Mouse (Mus musculus): ENCODE measurements around the gene Col28a1.

The Col28a1 gene

GRCm38 (mm10) chr6:8192517-8192916 is at the start of gene Col28a1:
Gene Col28a1 (minus strand): TSS chr6:8192617.
- no peak for DNase-seq

GRCm38 (mm10) chr6:8228596-8228995 is 36.2 kb upstream of the Col28a1 start:
- DNase-seq, result no peak

- no peak for DNase-seq
These were observed 34.6 kb upstream of the Col28a1 start for GRCm38 (mm10) chr6:8227035-8227434.

- no peak for DNase-seq
These were observed 18.2 kb upstream of the Col28a1 start for GRCm38 (mm10) chr6:8210661-8211060.

GRCm38 (mm10) chr6:8209866-8210186 is 17.4 kb upstream of the Col28a1 start:
- DNase-seq, result no peak

GRCm38 (mm10) chr6:8209047-8209865 is 16.8 kb upstream of the Col28a1 start, which contains the start of gene Mios:
Gene Mios (plus strand): TSS chr6:8209222.
- DNase-seq, result peak; percentile 88 to 92

- DNase-seq, result no peak
These were observed 2.5 kb downstream of the Col28a1 start for GRCm38 (mm10) chr6:8189917-8190316.

GRCm38 (mm10) chr6:8188599-8189233 is 3.7 kb downstream of the Col28a1 start:
- DNase-seq, result no peak

- DNase-seq, result peak in 1 of 2 experiments; percentile 2
These were observed 13.9 kb downstream of the Col28a1 start for GRCm38 (mm10) chr6:8178397-8178941.

- no peak for DNase-seq
These were observed 16.3 kb downstream of the Col28a1 start for GRCm38 (mm10) chr6:8176116-8176515.

GRCm38 (mm10) chr6:8175346-8175745 is 17.1 kb downstream of the Col28a1 start:
- DNase-seq, result no peak

- peak; percentile 2 to 15 for DNase-seq
These were observed 18.4 kb downstream of the Col28a1 start for GRCm38 (mm10) chr6:8174062-8174461.

GRCm38 (mm10) chr6:8172101-8172500 is 20.3 kb downstream of the Col28a1 start:
- no peak for DNase-seq

GRCm38 (mm10) chr6:8164741-8165140 is 27.7 kb downstream of the Col28a1 start:
- DNase-seq, result no peak

- no peak for DNase-seq
These were observed 32.4 kb downstream of the Col28a1 start for GRCm38 (mm10) chr6:8160001-8160400.

GRCm38 (mm10) chr6:8157121-8157520 is 35.3 kb downstream of the Col28a1 start:
- DNase-seq, result no peak

GRCm38 (mm10) chr6:8152551-8153361 is 39.7 kb downstream of the Col28a1 start:
- DNase-seq, result no peak

- DNase-seq, result no peak
These were observed 43.5 kb downstream of the Col28a1 start for GRCm38 (mm10) chr6:8148916-8149315.

GRCm38 (mm10) chr6:8141881-8142280 is 50.5 kb downstream of the Col28a1 start:
- DNase-seq, result peak in 1 of 2 experiments; percentile 20

GRCm38 (mm10) chr6:8130149-8130548 is 62.3 kb downstream of the Col28a1 start:
- no peak for DNase-seq

GRCm38 (mm10) chr6:8128164-8128563 is 64.3 kb downstream of the Col28a1 start:
- DNase-seq, result no peak

- DNase-seq, result no peak
These were observed 65.9 kb downstream of the Col28a1 start for GRCm38 (mm10) chr6:8126545-8126944.

- no peak for DNase-seq
These were observed 73.3 kb downstream of the Col28a1 start for GRCm38 (mm10) chr6:8119116-8119515.
